In genomic region chr14:105427474-105427901, GRCm38 (mm10) we compare ENCODE assay signal across 8 mouse cellular contexts.
A peak's percentile ranks its signal among the peaks of the same experiment; 100 is the strongest.
DNase-seq lines count a peak whose midpoint lies in the region; ATAC-seq and TF ChIP-seq lines count a peak whose summit lies in the region.

No protein-coding gene starts in this region.

- DNase-seq in gastrocnemius, adult 2 months, result no peak
- DNase-seq in gastrocnemius, postnatal 36 days, result no peak
- DNase-seq in ZHBTc4 (ENCODE audit: low read depth, low spot score), result peak; percentile 90
- DNase-seq in forebrain, postnatal 0 days, result peak; percentile 61
- DNase-seq in kidney, postnatal 14 days, result peak; percentile 69

- 14% methylated on average over 17 of the region's 17 CpGs for WGBS in forebrain, postnatal 0 days
- WGBS in lung, embryonic 16.5 days, result 22% methylated on average over 17 of the region's 17 CpGs
- 18% methylated on average over 17 of the region's 17 CpGs for WGBS in small intestine, adult 2 months

- no peak for TF ChIP-seq POLR2A in small intestine, adult 2 months (IDR thresholded peaks at IDR 0.05; ENCODE audit: low read depth, low read length)

- intact Hi-C loops in gastrocnemius, adult 2 months (cut with DNase I), result no loop called here
- intact Hi-C loops in gastrocnemius, postnatal 36 days (cut with DNase I), result no loop called here

- H3K27me3 ChIP-seq in forebrain, postnatal 0 days (ENCODE audit: insufficient read depth, low read length), result no peaks in the 10 kb centered on the region
- H3K27me3 ChIP-seq in lung, embryonic 16.5 days (ENCODE audit: control insufficient read depth, insufficient read depth, low read depth, low read length), result no peaks in the 10 kb centered on the region
- no peaks in the 10 kb centered on the region for H3K27me3 ChIP-seq in small intestine, adult 2 months (ENCODE audit: control insufficient read depth, insufficient read depth, low read length)

- no peak overlapping the region for H3K27ac ChIP-seq in gastrocnemius, adult 2 months
- no peak overlapping the region for H3K27ac ChIP-seq in forebrain, postnatal 0 days (ENCODE audit: low read depth, low read length)
- H3K27ac ChIP-seq in lung, embryonic 16.5 days (ENCODE audit: low read length), result peak overlapping the region; percentile 6
- 0 out of 2 replicates have a peak overlapping the region, but pooled peaks have one; percentile 40 for H3K27ac ChIP-seq in small intestine, adult 2 months (ENCODE audit: insufficient read depth, low read depth, low read length)

- peaks cover 7% of the 10 kb centered on the region; the same call in 1 of the 2 replicates for H3K4me1 ChIP-seq in forebrain, postnatal 0 days (ENCODE audit: insufficient read depth)
- H3K4me1 ChIP-seq in lung, embryonic 16.5 days (replicated peaks; ENCODE audit: control insufficient read depth, insufficient read depth, low read length), result peaks cover 7% of the 10 kb centered on the region; the same call in 1 of the 2 replicates
- H3K4me1 ChIP-seq in small intestine, adult 2 months (ENCODE audit: control insufficient read depth, insufficient read depth, insufficient read length, low read length), result no peaks in the 10 kb centered on the region

- no peaks in the 10 kb centered on the region for H3K9me3 ChIP-seq in forebrain, postnatal 0 days (ENCODE audit: low read length)
- no peaks in the 10 kb centered on the region for H3K9me3 ChIP-seq in lung, embryonic 16.5 days (ENCODE audit: control insufficient read depth, low read length)

- H3K36me3 ChIP-seq in forebrain, postnatal 0 days (ENCODE audit: insufficient read depth), result no peaks in the 10 kb centered on the region
- no peaks in the 10 kb centered on the region for H3K36me3 ChIP-seq in lung, embryonic 16.5 days (ENCODE audit: control insufficient read depth, insufficient read depth, low read length)
- H3K36me3 ChIP-seq in small intestine, adult 2 months (ENCODE audit: control insufficient read depth, insufficient read depth, low read length), result no peaks in the 10 kb centered on the region

- no peak overlapping the region for H3K9ac ChIP-seq in forebrain, postnatal 0 days
- 0 out of 2 replicates have a peak overlapping the region, but pooled peaks have one; percentile 8 for H3K9ac ChIP-seq in lung, embryonic 16.5 days (ENCODE audit: low read length)

- peak overlapping the region; percentile 47 for H3K4me2 ChIP-seq in forebrain, postnatal 0 days (ENCODE audit: low read depth)
- H3K4me2 ChIP-seq in lung, embryonic 16.5 days (ENCODE audit: low read depth, low read length), result peak overlapping the region; percentile 45

- ATAC-seq in forebrain, postnatal 0 days, result peak; percentile 87
- ATAC-seq in lung, embryonic 16.5 days (ENCODE audit: low read depth), result peak; percentile 88
- ATAC-seq in megakaryocyte, adult 5-6 weeks (ENCODE audit: poor library complexity, severe bottlenecking), result no peak

- peak overlapping the region; percentile 57 for H3K4me3 ChIP-seq in gastrocnemius, adult 2 months
- H3K4me3 ChIP-seq in forebrain, postnatal 0 days (ENCODE audit: low read depth, low read length), result peak overlapping the region; percentile 11
- 0 out of 2 replicates have a peak overlapping the region, but pooled peaks have one; percentile 13 for H3K4me3 ChIP-seq in lung, embryonic 16.5 days (ENCODE audit: low read length)
- H3K4me3 ChIP-seq in small intestine, adult 2 months (ENCODE audit: low read depth, low read length), result peak overlapping the region; percentile 51

- no peak for TF ChIP-seq CTCF in gastrocnemius, adult 2 months (IDR thresholded peaks at IDR 0.05)
- TF ChIP-seq CTCF in forebrain, postnatal 0 days (IDR thresholded peaks at IDR 0.05; ENCODE audit: low read depth), result peak; percentile 40
- peak; percentile 21; the same call in 1 of the 2 replicates for TF ChIP-seq CTCF in small intestine, adult 2 months (IDR thresholded peaks at IDR 0.05; ENCODE audit: extremely low read depth, insufficient read length, insufficient replicate concordance, low read depth, low read length)

Comparison
In these comparisons a context has a peak if more than half of its experiments do, and no peak if none do; other contexts are left out.
1. DNase-seq: peak in ZHBTc4 (single experiment), forebrain, postnatal 0 days (single experiment) and kidney, postnatal 14 days (single experiment); none in gastrocnemius, adult 2 months (single experiment) and gastrocnemius, postnatal 36 days (0 of 2).
2. H3K27ac ChIP-seq: peak in lung, embryonic 16.5 days (single experiment) and small intestine, adult 2 months (single experiment); none in gastrocnemius, adult 2 months (single experiment) and forebrain, postnatal 0 days (single experiment).
3. Peak in every context shown above with its lines, with median percentiles within 50 percentile points of each other: H3K4me3 ChIP-seq.